Mouse (Mus musculus) limb, embryonic 14.5 days (tissue): ENCODE results near the gene Ccdc66. TPM values are rescaled to one million over a fixed set of nuclear protein-coding genes. Genes with fewer than 3 reads are reported as not detected.

Experiments
- ATAC-seq: fragments of 200-750 bp; cut with Nextera tagmentation; 2 replicates; pipeline ENCODE4 v1.8.0; 2017; ENCODE audit warnings: low read depth, moderate number of reproducible peaks, moderate TSS enrichment; ENCODE audit not compliant: low FRiP score
- DNase-seq: peaks from one replicate; pipeline ENCODE4 v3.0.0-alpha.2; 2015; ENCODE audit warnings: low spot score
- H3K27ac ChIP-seq: fragments of 300-500 bp; sonication (generic); replicated peaks from 2 replicates; pipeline ENCODE4 v1.5.1; 2014; ENCODE audit warnings: low read depth, mild to moderate bottlenecking, low read length, moderate library complexity, mixed read lengths
- H3K27me3 ChIP-seq: fragments of 300-500 bp; sonication (generic); 2 replicates; pipeline ENCODE4 v1.6.1; 2014; ENCODE audit warnings: low read length, mixed read lengths; ENCODE audit not compliant: control insufficient read depth, insufficient read depth
- H3K36me3 ChIP-seq: fragments of 300-500 bp; sonication (generic); 2 replicates; pipeline ENCODE4 v1.6.1; 2014; ENCODE audit warnings: mild to moderate bottlenecking, low read length, moderate library complexity, mixed read lengths; ENCODE audit not compliant: control insufficient read depth, insufficient read depth
- H3K4me1 ChIP-seq: fragments of 300-500 bp; sonication (generic); 2 replicates; pipeline ENCODE4 v1.6.1; 2014; ENCODE audit warnings: antibody characterized with exemption, low read length, mixed read lengths; ENCODE audit not compliant: control insufficient read depth, insufficient read depth
- H3K4me2 ChIP-seq: fragments of 300-500 bp; sonication (generic); replicated peaks from 2 replicates; pipeline ENCODE4 v1.6.1; 2014; ENCODE audit warnings: low read depth, mild to moderate bottlenecking, low read length, moderate library complexity; ENCODE audit not compliant: severe bottlenecking
- H3K4me3 ChIP-seq: fragments of 300-500 bp; sonication (generic); replicated peaks from 2 replicates; pipeline ENCODE4 v1.5.1; 2014; ENCODE audit warnings: low read length
- H3K9ac ChIP-seq: fragments of 300-500 bp; sonication (generic); 2 replicates; pipeline ENCODE4 v1.6.1; 2014; ENCODE audit warnings: mild to moderate bottlenecking, low read depth, low read length, moderate library complexity; ENCODE audit not compliant: severe bottlenecking
- H3K9me3 ChIP-seq: fragments of 300-500 bp; sonication (generic); 2 replicates; pipeline ENCODE4 v1.6.1; 2016; ENCODE audit warnings: low read length; ENCODE audit not compliant: control insufficient read depth
- POLR2A ChIP-seq: fragments of 200-500 bp; IDR thresholded peaks from 2 replicates; pipeline ENCODE4 v1.8.0; 2012; ENCODE audit warnings: inconsistent platforms, mild to moderate bottlenecking, moderate library complexity, borderline replicate concordance; ENCODE audit not compliant: insufficient read depth, insufficient read length; ENCODE audit errors: extremely low read depth
- WGBS: fragments of 180-500 bp; shearing (Covaris S2); extraction: QIAGEN DNeasy Blood & Tissue Kit; methylation state at CpG from one replicate; pipeline ENCODE4 v1.1.7; 2014; 5-methylcytosine and 5-hydroxymethylcytosine counted together
- polyA plus RNA-seq, 2 experiments: library from polyadenylated mRNA; depleted of rRNA in 1 of 2; stranded (reverse) in 1 of 2; unstranded in 1 of 2; fragments of >200 nt; fragmentation: Nextera tagmentation in 1 of 2; extraction: Ambion mirVana in 1 of 2; gene quantifications; 2 replicates each; pipeline versions ENCODE4 v1.2.1 to v1.2.3; 2012 to 2014

The Ccdc66 gene
- polyA plus RNA-seq, 2 experiments = 11.3 to 18.2 TPM

DNA sequence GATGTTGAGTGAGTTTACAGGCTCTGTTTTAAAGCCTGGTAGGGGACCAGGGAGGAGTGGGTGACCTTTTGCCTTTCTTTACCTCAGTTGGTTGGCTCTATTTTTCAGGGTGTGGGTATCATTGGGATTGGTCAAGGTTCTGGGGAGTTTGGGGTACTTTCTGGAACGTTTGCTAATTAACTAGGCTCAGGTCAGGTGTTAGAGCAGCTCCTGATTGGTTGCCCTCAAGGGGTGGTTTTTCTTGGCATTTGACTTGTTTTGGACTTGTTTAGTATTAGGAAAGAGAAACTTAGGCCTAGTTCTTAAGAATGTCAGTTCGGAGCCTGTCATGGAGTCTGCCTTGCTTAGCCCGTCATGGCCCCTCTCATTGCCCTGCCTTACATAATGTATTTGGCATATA, 71.4 kb downstream of the Ccdc66 start:
- Histone ChIP-seq H3K4me2 (no peak overlapping the region), H3K27ac (no peak overlapping the region), H3K4me1 (no peaks in the 10 kb centered on the region), H3K36me3 (peaks cover 37% of the 10 kb centered on the region), H3K9ac (no peak overlapping the region), H3K9me3 (peaks cover 4% of the 10 kb centered on the region; the same call in 1 of the 2 replicates), H3K27me3 (no peaks in the 10 kb centered on the region), H3K4me3 (no peak overlapping the region)
- WGBS = 89% methylated on average over 3 of the region's 3 CpGs
- ATAC-seq (no peak), DNase-seq (no peak)
- no peak for TF ChIP-seq POLR2A

DNA sequence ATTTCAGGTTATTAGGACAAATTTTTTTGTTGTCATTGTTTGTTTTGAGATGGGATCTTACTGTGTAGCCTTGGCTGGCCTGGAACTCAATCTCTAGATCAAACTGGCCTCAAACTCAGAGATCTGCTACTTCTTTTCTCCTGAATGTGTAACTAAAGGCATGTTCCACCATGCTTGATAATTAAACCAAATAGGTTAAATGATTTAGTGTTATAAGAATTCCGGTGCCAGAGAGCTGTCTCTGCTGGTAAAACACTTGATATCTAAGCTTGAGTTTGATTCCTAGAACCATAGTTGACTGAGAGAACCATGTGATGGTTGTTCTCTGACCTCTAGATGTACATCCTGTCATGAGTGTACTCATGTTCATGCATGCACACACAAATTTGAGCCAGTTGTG, 72.1 kb downstream of the Ccdc66 start:
- TF ChIP-seq POLR2A = no peak
- no peak for ATAC-seq
- 94% methylated on average over 1 of the region's 1 CpGs for WGBS

DNA sequence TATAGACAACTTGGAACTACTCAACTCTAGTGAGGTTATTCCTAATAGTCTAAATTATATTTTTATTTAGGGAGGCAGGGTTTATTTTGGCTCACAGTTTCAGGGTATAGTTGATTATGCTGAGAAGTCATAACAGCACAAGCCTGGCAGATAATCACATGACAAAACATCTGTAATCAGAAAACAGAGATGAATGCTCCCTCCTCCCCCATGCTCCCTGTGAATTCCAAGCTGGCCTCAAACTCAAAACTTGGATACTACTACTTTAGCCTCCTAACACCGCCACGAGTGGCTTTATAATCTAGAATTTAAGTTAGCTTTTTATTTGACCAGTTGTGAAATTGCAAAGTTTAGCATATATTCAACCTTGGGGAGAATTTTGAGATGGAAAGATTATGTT, 76.2 kb downstream of the Ccdc66 start:
- H3K36me3 ChIP-seq = peaks cover 32% of the 10 kb centered on the region
- 99% methylated on average over 2 of the region's 2 CpGs for WGBS

More for the DNA sequence above, 72.1 kb downstream of the Ccdc66 start:
- Histone ChIP-seq H3K4me2 (no peak overlapping the region), H3K9me3 (peaks cover 6% of the 10 kb centered on the region; the same call in 1 of the 2 replicates), H3K27ac (no peak overlapping the region), H3K36me3 (peaks cover 42% of the 10 kb centered on the region), H3K27me3 (no peaks in the 10 kb centered on the region), H3K4me3 (no peak overlapping the region), H3K4me1 (no peaks in the 10 kb centered on the region), H3K9ac (no peak overlapping the region)
- no peak for DNase-seq

More for the DNA sequence above, 76.2 kb downstream of the Ccdc66 start:
- H3K27me3 ChIP-seq = no peaks in the 10 kb centered on the region
- H3K4me3 ChIP-seq = no peak overlapping the region
- TF ChIP-seq POLR2A = no peak
- no peak overlapping the region for H3K27ac ChIP-seq
- ATAC-seq = no peak
- H3K9me3 ChIP-seq = peaks cover 16% of the 10 kb centered on the region
- DNase-seq = no peak
- H3K4me1 ChIP-seq = no peaks in the 10 kb centered on the region
- no peak overlapping the region for H3K9ac ChIP-seq
- H3K4me2 ChIP-seq = no peak overlapping the region

Other genes with a start within 250 kb of the Ccdc66 start
- gene Fam208a, start 79.6 kb downstream of the Ccdc66 start, polyA plus RNA-seq (2012; rRNA removed) = 29.8 and 33.1 TPM in 2 replicates
- gene Fam208a, start 79.6 kb downstream of the Ccdc66 start, polyA plus RNA-seq (2014; fragmentation: Nextera tagmentation; extraction: Ambion mirVana) = 11.1 and 11.8 TPM in 2 replicates
- 4.3 and 4.9 TPM in 2 replicates for gene Erc2, start 114.0 kb upstream of the Ccdc66 start, polyA plus RNA-seq (2012; rRNA removed)
- 6.5 and 8.6 TPM in 2 replicates for gene Erc2, start 114.0 kb upstream of the Ccdc66 start, polyA plus RNA-seq (2014; fragmentation: Nextera tagmentation; extraction: Ambion mirVana)